In the genomic region with DNA sequence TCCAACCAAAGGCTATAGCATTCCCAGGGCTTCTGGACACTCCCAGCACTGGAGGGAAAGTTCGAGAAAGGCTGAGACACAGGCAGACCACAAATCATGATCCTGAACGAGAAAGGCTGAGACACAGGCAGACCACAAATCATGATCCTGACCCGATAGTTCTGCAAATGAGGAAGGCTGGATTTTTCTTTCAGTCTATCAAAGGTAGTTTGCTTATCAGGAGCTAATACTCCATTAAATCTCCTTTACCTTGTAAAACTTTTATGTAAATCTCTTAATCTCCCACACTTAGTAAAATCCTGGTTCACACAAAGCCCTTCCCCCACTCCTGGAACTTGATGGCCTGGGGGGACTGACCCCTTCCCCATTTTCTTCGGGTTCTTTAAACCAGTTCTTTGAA, we compare ENCODE assay signal across 24 mouse cellular contexts. TPM values are rescaled to one million over a fixed set of nuclear protein-coding genes. Genes with fewer than 3 reads are reported as not detected.
A peak's percentile ranks its signal among the peaks of the same experiment; 100 is the strongest.
DNase-seq lines count a peak whose midpoint lies in the region; ATAC-seq and TF ChIP-seq lines count a peak whose summit lies in the region.
"Had no signal": no experiment of that assay in that cellular context is flagged by ENCODE, and none has a peak within 500 bp of the region (broad histone marks: within the 10 kb centered on the region; RNA-seq: fewer than 3 reads in every experiment).

No protein-coding gene starts in this region.

- no peak overlapping the region for H3K4me2 ChIP-seq in midbrain, embryonic 11.5 days
- H3K4me2 ChIP-seq: embryonic facial prominence, embryonic 13.5 days; embryonic facial prominence, embryonic 15.5 days; forebrain, embryonic 13.5 days; forebrain, embryonic 15.5 days had no signal

- peaks cover 7% of the 10 kb centered on the region; the same call in 1 of the 2 replicates for H3K4me1 ChIP-seq in kidney, adult 2 months (ENCODE audit: control insufficient read depth, insufficient read depth, low read length)
- H3K4me1 ChIP-seq in midbrain, embryonic 11.5 days (ENCODE audit: control insufficient read depth, insufficient read depth, low read length) = peaks cover 3% of the 10 kb centered on the region; the same call in 1 of the 2 replicates
- peaks cover 9% of the 10 kb centered on the region for H3K4me1 ChIP-seq in midbrain, embryonic 10.5 days
- H3K4me1 ChIP-seq: embryonic facial prominence, embryonic 13.5 days; embryonic facial prominence, embryonic 15.5 days; forebrain, embryonic 13.5 days; forebrain, embryonic 15.5 days had no signal

- no peak for TF ChIP-seq POLR2A in kidney, adult 2 months (IDR thresholded peaks at IDR 0.05; ENCODE audit: low read depth, low read length)

- 28% methylated on average over 4 of the region's 4 CpGs for WGBS in kidney, adult 2 months
- 17% methylated on average over 4 of the region's 4 CpGs for WGBS in midbrain, embryonic 11.5 days
- WGBS in midbrain, embryonic 10.5 days = 10% methylated on average over 4 of the region's 4 CpGs

- peaks cover 3% of the 10 kb centered on the region; the same call in 1 of the 2 replicates for H3K36me3 ChIP-seq in kidney, adult 2 months (ENCODE audit: control insufficient read depth, insufficient read depth, low read length)
- H3K36me3 ChIP-seq in midbrain, embryonic 11.5 days (ENCODE audit: control insufficient read depth, insufficient read depth, low read length) = no peaks in the 10 kb centered on the region
- peaks cover 10% of the 10 kb centered on the region for H3K36me3 ChIP-seq in midbrain, embryonic 10.5 days

- H3K9me3 ChIP-seq in midbrain, embryonic 11.5 days (ENCODE audit: control insufficient read depth, low read length) = no peaks in the 10 kb centered on the region
- H3K9me3 ChIP-seq in midbrain, embryonic 10.5 days (replicated peaks) = no peaks in the 10 kb centered on the region
- H3K9me3 ChIP-seq: embryonic facial prominence, embryonic 13.5 days; embryonic facial prominence, embryonic 15.5 days; forebrain, embryonic 13.5 days; forebrain, embryonic 15.5 days; G1E had no signal

- H3K4me3 ChIP-seq in kidney, adult 2 months (ENCODE audit: insufficient read depth, low read depth, low read length) = no peak overlapping the region
- no peak overlapping the region for H3K4me3 ChIP-seq in midbrain, embryonic 11.5 days (ENCODE audit: low read depth, low read length)
- no peak overlapping the region for H3K4me3 ChIP-seq in midbrain, embryonic 10.5 days
- H3K4me3 ChIP-seq: embryonic facial prominence, embryonic 13.5 days; embryonic facial prominence, embryonic 15.5 days; erythroblast, embryonic 14.5 days; forebrain, embryonic 13.5 days; forebrain, embryonic 15.5 days had no signal

- TF ChIP-seq CTCF in kidney, adult 2 months (conservative IDR thresholded peaks at IDR 0.05; ENCODE audit: insufficient read depth, insufficient read length, low read depth, low read length) = no peak

- ATAC-seq in midbrain, embryonic 11.5 days (ENCODE audit: low FRiP score) = no peak
- ATAC-seq: CD4-positive, CD25-positive, alpha-beta regulatory T cell, adult 4 months; forebrain, embryonic 13.5 days; forebrain, embryonic 15.5 days had no signal

- H3K9ac ChIP-seq in midbrain, embryonic 11.5 days (ENCODE audit: low read length) = no peak overlapping the region
- H3K9ac ChIP-seq: embryonic facial prominence, embryonic 13.5 days; embryonic facial prominence, embryonic 15.5 days; forebrain, embryonic 13.5 days; forebrain, embryonic 15.5 days had no signal

- peak; percentile 31 for DNase-seq in embryo, embryonic 11 days
- no peak for DNase-seq in embryo, embryonic 10.5 days (ENCODE audit: low spot score)
- no peak for DNase-seq in kidney, adult 2 months
- no peak for DNase-seq in kidney, postnatal 14 days
- peak; percentile 79 for DNase-seq in midbrain, embryonic 11.5 days (ENCODE audit: low spot score, missing footprints)
- DNase-seq in midbrain, embryonic 10.5 days (ENCODE audit: low spot score) = no peak
- DNase-seq: adrenal gland, adult 2 months; adrenal gland, postnatal 10 days; adrenal gland, postnatal 25 days; B cell, adult 2 months; cerebellum, adult 11 months; cerebellum, adult 18-20 months; cerebellum, adult 8-10 months; cerebellum, adult 9-11 months; cerebellum, postnatal 14 days; cerebellum, postnatal 36 days had no signal

- no peaks in the 10 kb centered on the region for H3K27me3 ChIP-seq in kidney, adult 2 months (replicated peaks; ENCODE audit: control insufficient read depth, insufficient read depth, low read length)
- H3K27me3 ChIP-seq in midbrain, embryonic 11.5 days (ENCODE audit: control insufficient read depth, insufficient read depth, low read length) = no peaks in the 10 kb centered on the region
- no peaks in the 10 kb centered on the region for H3K27me3 ChIP-seq in midbrain, embryonic 10.5 days (ENCODE audit: low read depth, poor library complexity, severe bottlenecking)
- H3K27me3 ChIP-seq: CH12.LX; embryonic facial prominence, embryonic 13.5 days; embryonic facial prominence, embryonic 15.5 days; forebrain, embryonic 13.5 days; forebrain, embryonic 15.5 days had no signal

- peak overlapping the region; percentile 31 for H3K27ac ChIP-seq in kidney, adult 2 months (ENCODE audit: insufficient read depth, low read depth, low read length)
- no peak overlapping the region for H3K27ac ChIP-seq in midbrain, embryonic 11.5 days (ENCODE audit: low read depth, low read length)
- H3K27ac ChIP-seq in midbrain, embryonic 10.5 days (replicated peaks) = no peak overlapping the region
- H3K27ac ChIP-seq: embryonic facial prominence, embryonic 13.5 days; embryonic facial prominence, embryonic 15.5 days; forebrain, embryonic 13.5 days; forebrain, embryonic 15.5 days had no signal

RNA-seq across cellular contexts. Expression of a gene that starts 13.6 kb away (rescaled TPM):
- 77.7 and 78.3 TPM in 2 replicates for polyA plus RNA-seq in kidney, adult 2 months (2012; rRNA removed)
- 10.0 and 10.2 TPM in 2 replicates for polyA plus RNA-seq in midbrain, embryonic 11.5 days (2014; fragmentation: Nextera tagmentation; extraction: Ambion mirVana)
- polyA plus RNA-seq in midbrain, embryonic 10.5 days (2016; fragmentation: Nextera tagmentation; extraction: Ambion mirVana) = 5.5 and 6.1 TPM in 2 replicates

RNA-seq across cellular contexts. Expression of a gene that starts 52.6 kb away (rescaled TPM):
- 2.5 and 3.8 TPM in 2 replicates for polyA plus RNA-seq in kidney, adult 2 months (2012; rRNA removed)
- polyA plus RNA-seq in midbrain, embryonic 11.5 days (2014; fragmentation: Nextera tagmentation; extraction: Ambion mirVana) = 10.5 and 11.1 TPM in 2 replicates
- polyA plus RNA-seq in midbrain, embryonic 10.5 days (2016; fragmentation: Nextera tagmentation; extraction: Ambion mirVana) = 10.4 and 12.8 TPM in 2 replicates

Comparison
In these comparisons a context has a peak if more than half of its experiments do, and no peak if none do; other contexts are left out.
1. DNase-seq: peak in embryo, embryonic 11 days (single experiment) and midbrain, embryonic 11.5 days (single experiment); none in embryo, embryonic 10.5 days (single experiment), kidney, adult 2 months (single experiment), kidney, postnatal 14 days (single experiment) and midbrain, embryonic 10.5 days (single experiment).